Mouse (Mus musculus) lung, adult 2 months (tissue): ENCODE data around the gene Nprl3.

Experiments used
- CTCF ChIP-seq: fragments of 200-500 bp; IDR thresholded peaks from 2 replicates; pipeline ENCODE4 v1.5.1; 2011; ENCODE audit warnings: mild to moderate bottlenecking, low read length, control low read depth; ENCODE audit not compliant: insufficient read depth
- POLR2A ChIP-seq: fragments of 200-500 bp; IDR thresholded peaks from 2 replicates; pipeline ENCODE4 v1.6.1; 2011; ENCODE audit warnings: low read depth, mild to moderate bottlenecking, control low read depth, low read length, borderline replicate concordance; ENCODE audit errors: extremely low read depth

GRCm38 (mm10) chr11:32237411-32237795 lies 30.1 kb downstream of the Nprl3 start:
- TF ChIP-seq POLR2A, result no peak
- TF ChIP-seq CTCF, result no peak
